8 mouse cellular contexts compared by ENCODE assay signal in genomic region chr2:174327295-174327981, GRCm38 (mm10). TPM values are rescaled to one million over a fixed set of nuclear protein-coding genes. Genes with fewer than 3 reads are reported as not detected.
A peak's percentile ranks its signal among the peaks of the same experiment; 100 is the strongest.
DNase-seq lines count a peak whose midpoint lies in the region; ATAC-seq and TF ChIP-seq lines count a peak whose summit lies in the region.

No protein-coding gene starts in this region.

- H3K9ac ChIP-seq in forebrain, embryonic 13.5 days, result peak overlapping the region; percentile 62

- DNase-seq in G1E (ENCODE audit: low spot score), result peak; percentile 69
- DNase-seq in c-Kit-positive CD71-positive TER-119-positive erythroid progenitor cells, embryonic 14.5 days (ENCODE audit: low spot score), result peak; percentile 80
- peak; percentile 74 for DNase-seq in heart, postnatal 4 days
- DNase-seq in layer of hippocampus, postnatal 36 days, result peak; percentile 79 to 80
- DNase-seq in lung, postnatal 36 days, result peak; percentile 80
- DNase-seq in retina, postnatal 7 days (ENCODE audit: low read depth, low spot score), result peak; percentile 59
- DNase-seq in urinary bladder, adult 2 months (ENCODE audit: low spot score), result peak; percentile 54

- WGBS in forebrain, embryonic 13.5 days, result 53% methylated on average over 64 of the region's 64 CpGs

- H3K27ac ChIP-seq in forebrain, embryonic 13.5 days, result peak overlapping the region; percentile 35; the same call in 1 of the 2 replicates

- peaks cover 11% of the 10 kb centered on the region for H3K4me1 ChIP-seq in G1E (ENCODE audit: insufficient read depth, low read depth, low read length)
- peaks cover 26% of the 10 kb centered on the region for H3K4me1 ChIP-seq in forebrain, embryonic 13.5 days

- no peak for TF ChIP-seq CTCF in G1E (IDR thresholded peaks at IDR 0.05; ENCODE audit: low read depth, low read length)

- H3K4me3 ChIP-seq in G1E (ENCODE audit: low read depth, low read length), result peak overlapping the region; percentile 89
- peak overlapping the region; percentile 97 for H3K4me3 ChIP-seq in forebrain, embryonic 13.5 days

- H3K27me3 ChIP-seq in G1E (ENCODE audit: insufficient read depth, low read length), result no peaks in the 10 kb centered on the region
- H3K27me3 ChIP-seq in forebrain, embryonic 13.5 days, result no peaks in the 10 kb centered on the region

- peaks cover 39% of the 10 kb centered on the region for H3K36me3 ChIP-seq in G1E (replicated peaks)
- no peaks in the 10 kb centered on the region for H3K36me3 ChIP-seq in forebrain, embryonic 13.5 days (ENCODE audit: poor library complexity, severe bottlenecking)

- H3K4me2 ChIP-seq in forebrain, embryonic 13.5 days, result peak overlapping the region; percentile 63

- peak; percentile 61 for ATAC-seq in G1E (ENCODE audit: extremely low read depth, insufficient number of reproducible peaks, low FRiP score, poor library complexity, severe bottlenecking)
- ATAC-seq in forebrain, embryonic 13.5 days, result peak; percentile 73

- peaks cover 18% of the 10 kb centered on the region for H3K9me3 ChIP-seq in G1E (replicated peaks)
- H3K9me3 ChIP-seq in forebrain, embryonic 13.5 days (replicated peaks), result peaks cover 4% of the 10 kb centered on the region

RNA-seq across cellular contexts. Expression of gene Gm20721, which starts 19.1 kb away (rescaled TPM):
- total RNA-seq in G1E (2014; fragmentation: Nextera tagmentation) (not detected in 2 replicates), G1E (2017) (8.6 and 9.0 TPM in 2 replicates)
- polyA plus RNA-seq in G1E (2012), result 0.99 and 1.3 TPM in 2 replicates
- polyA plus RNA-seq in forebrain, embryonic 13.5 days (2015; fragmentation: Nextera tagmentation; extraction: Ambion mirVana), result 9.4 TPM in 2 replicates
- total RNA-seq in heart, postnatal 4 days (2021), result 1 to 10 TPM; 2.2 to 3.4 TPM
- 1 to 10 TPM; 1.7 to 2.7 TPM for total RNA-seq in layer of hippocampus, postnatal 36 days (2021)
- 0.09 TPM in 1 of 2 replicates, not detected in the other for polyA plus RNA-seq in urinary bladder, adult 2 months (2012; rRNA removed)

RNA-seq across cellular contexts. Expression of gene Gnas, which starts 43.3 kb away (rescaled TPM):
- 1,040 and 1,097 TPM in 2 replicates for total RNA-seq in G1E (2014; fragmentation: Nextera tagmentation)
- total RNA-seq in G1E (2017), result 452 and 490 TPM in 2 replicates
- 935 and 1,094 TPM in 2 replicates for polyA plus RNA-seq in G1E (2012)
- polyA plus RNA-seq in forebrain, embryonic 13.5 days (2015; fragmentation: Nextera tagmentation; extraction: Ambion mirVana), result 976 and 1,086 TPM in 2 replicates
- 1,000 to 10,000 TPM; 1,794 to 1,822 TPM for total RNA-seq in heart, postnatal 4 days (2021)
- 1,000 to 10,000 TPM; 1,740 to 1,859 TPM for total RNA-seq in layer of hippocampus, postnatal 36 days (2021)
- 1,052 and 1,187 TPM in 2 replicates for polyA plus RNA-seq in urinary bladder, adult 2 months (2012; rRNA removed)

Comparison
In these comparisons a context has a peak if more than half of its experiments do, and no peak if none do; other contexts are left out.
1. Peak in every context shown above with its lines: DNase-seq, ATAC-seq, H3K4me3 ChIP-seq and H3K27ac ChIP-seq.